Mouse (Mus musculus): Measurements from ENCODE around the gene Haspin. TPM values are rescaled to one million over a fixed set of nuclear protein-coding genes. Genes with fewer than 3 reads are reported as not detected.

The Haspin gene
- polyA plus RNA-seq, 1 experiment from 2014 or later: 24.5 TPM

DNA sequence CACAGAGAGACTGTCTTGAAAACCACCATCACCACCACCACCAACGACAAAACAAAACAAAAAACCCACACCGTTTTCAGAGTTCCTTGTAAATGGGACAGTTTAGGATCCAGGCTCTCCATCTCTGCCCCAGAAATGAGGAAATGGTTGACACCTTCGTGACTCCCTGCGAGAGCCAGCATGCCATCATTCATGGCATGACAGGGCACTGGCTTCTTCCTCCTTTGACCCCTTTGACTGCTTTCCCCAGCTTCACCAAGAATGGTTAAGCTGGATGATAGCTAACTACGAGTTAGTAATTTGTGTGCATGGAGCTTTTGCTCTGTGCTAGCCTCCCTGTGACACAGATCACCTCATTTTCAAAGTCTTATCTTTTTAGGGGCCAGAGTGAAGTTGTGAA is 24.2 kb upstream of the Haspin start:
- Histone ChIP-seq H3K36me3 (no peaks in the 10 kb centered on the region), H3K4me3 (no peak overlapping the region), H3K4me1 (peaks cover 14% of the 10 kb centered on the region), H3K27ac (replicated peaks) (no peak overlapping the region), H3K27me3 (ENCODE audit: low read depth, poor library complexity, severe bottlenecking) (peaks cover 42% of the 10 kb centered on the region), H3K9me3 (replicated peaks) (no peaks in the 10 kb centered on the region)
- DNase-seq (ENCODE audit: low spot score): no peak
- 89% methylated on average over 5 of the region's 5 CpGs for WGBS

DNA sequence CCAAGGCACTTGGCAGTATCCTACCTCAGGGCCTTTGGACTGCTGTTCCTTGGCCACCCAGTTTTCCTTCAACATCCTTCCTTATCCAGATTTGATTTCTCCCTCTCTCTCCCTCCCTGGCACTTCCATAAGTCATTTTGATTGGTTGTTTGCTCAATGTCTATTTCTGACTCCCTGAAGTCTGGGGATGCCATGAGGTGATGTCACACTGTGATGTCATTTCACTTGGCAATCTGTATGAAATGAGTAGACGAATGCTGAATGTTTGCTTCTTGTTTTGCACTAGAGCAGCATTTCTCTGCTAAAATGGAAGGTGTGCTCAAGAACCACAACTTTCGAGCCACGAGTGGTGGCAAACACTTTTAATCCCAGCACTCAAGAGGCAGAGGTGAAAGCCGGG is 23.5 kb upstream of the Haspin start:
- Histone ChIP-seq H3K4me1 (peaks cover 14% of the 10 kb centered on the region), H3K36me3 (no peaks in the 10 kb centered on the region), H3K9me3 (replicated peaks) (no peaks in the 10 kb centered on the region), H3K27me3 (ENCODE audit: low read depth, poor library complexity, severe bottlenecking) (peaks cover 42% of the 10 kb centered on the region), H3K4me3 (no peak overlapping the region), H3K27ac (replicated peaks) (no peak overlapping the region)
- WGBS: 91% methylated on average over 4 of the region's 4 CpGs
- no peak for DNase-seq (ENCODE audit: low spot score)

DNA sequence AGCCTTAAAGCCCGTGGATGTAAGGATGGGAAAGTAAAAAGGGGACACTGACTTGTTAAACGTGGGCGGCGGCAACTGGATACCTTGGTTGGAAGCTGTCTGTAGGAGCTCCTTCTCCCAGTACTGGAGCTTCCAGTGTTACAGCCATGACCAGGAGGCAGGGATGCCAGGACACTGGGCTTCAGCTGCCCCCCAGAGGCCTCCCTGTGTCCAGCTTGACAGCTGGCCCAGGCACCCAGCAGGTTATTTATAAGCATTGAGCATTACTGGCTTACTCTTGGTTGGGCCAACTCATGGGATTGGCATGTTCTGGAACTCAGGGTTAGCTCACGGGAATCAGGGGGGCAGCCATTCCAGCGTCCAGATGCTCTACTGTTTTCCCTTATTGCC is 22.7 kb upstream of the Haspin start:
- no peak for DNase-seq (ENCODE audit: low spot score)
- Histone ChIP-seq H3K27ac (replicated peaks) (no peak overlapping the region), H3K4me1 (peaks cover 14% of the 10 kb centered on the region), H3K4me3 (peak overlapping the region; percentile 57), H3K27me3 (ENCODE audit: low read depth, poor library complexity, severe bottlenecking) (peaks cover 42% of the 10 kb centered on the region), H3K36me3 (no peaks in the 10 kb centered on the region), H3K9me3 (replicated peaks) (no peaks in the 10 kb centered on the region)
- WGBS: 32% methylated on average over 6 of the region's 6 CpGs

DNA sequence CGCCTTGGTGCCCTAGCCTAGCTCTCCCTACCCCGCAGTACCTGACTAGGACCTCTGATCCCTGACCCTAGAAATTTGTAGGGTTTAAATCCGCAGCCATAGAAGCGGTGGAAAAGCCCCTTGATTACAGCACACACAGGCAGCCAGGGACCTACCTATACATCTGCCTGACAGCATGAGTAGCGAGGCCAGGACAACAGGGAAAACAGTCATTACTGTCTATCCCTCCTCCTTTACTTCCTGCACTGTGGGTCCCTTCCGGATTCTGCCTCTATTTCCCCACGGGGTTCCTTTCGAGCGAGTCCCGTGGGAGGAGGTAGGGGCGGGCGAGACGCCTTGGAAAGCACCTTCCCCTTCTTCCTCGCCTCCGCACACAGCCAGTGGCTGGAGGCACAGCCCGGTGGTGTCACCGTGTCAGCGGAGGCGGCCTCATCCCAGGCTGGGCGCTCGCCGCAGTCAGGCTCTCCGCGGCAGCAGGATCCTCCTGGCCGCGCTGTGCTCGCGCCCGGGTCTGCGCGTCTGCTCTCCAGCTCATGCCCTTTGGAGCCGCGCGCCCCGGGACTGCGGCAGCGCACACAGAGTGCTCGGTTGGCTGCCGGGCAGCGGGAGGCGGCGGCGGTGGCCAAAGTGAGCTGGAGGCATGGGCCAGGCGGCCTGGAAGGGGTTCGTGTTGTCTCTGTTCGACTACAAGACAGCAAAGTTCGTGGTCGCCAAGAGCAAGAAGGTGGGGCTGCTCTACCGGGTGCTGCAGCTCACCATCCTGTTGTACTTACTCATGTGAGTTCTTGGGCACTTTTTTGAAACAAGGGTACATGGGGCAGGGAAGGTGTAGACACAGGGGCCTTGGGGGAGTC is 22.1 kb upstream of the Haspin start, which contains the start of gene P2rx5:
P2rx5 (plus strand) TSS at position 465 of the 854 bp plus-strand sequence.
- peak; percentile 44 for DNase-seq (ENCODE audit: low spot score)
- peaks cover 42% of the 10 kb centered on the region for H3K27me3 ChIP-seq (ENCODE audit: low read depth, poor library complexity, severe bottlenecking)
- WGBS: 3% methylated on average over 49 of the region's 49 CpGs
- peak within 1 kb of the TSS; percentile 57 for H3K4me3 ChIP-seq
- H3K4me1 ChIP-seq: peaks cover 14% of the 10 kb centered on the region
- H3K36me3 ChIP-seq: no peaks in the 10 kb centered on the region
- no peaks in the 10 kb centered on the region for H3K9me3 ChIP-seq (replicated peaks)
- H3K27ac ChIP-seq (replicated peaks): no peak within 1 kb of the TSS

- Histone ChIP-seq H3K36me3 (no peaks in the 10 kb centered on the region), H3K27me3 (ENCODE audit: low read depth, poor library complexity, severe bottlenecking) (peaks cover 20% of the 10 kb centered on the region), H3K4me3 (no peak overlapping the region), H3K9me3 (replicated peaks) (no peaks in the 10 kb centered on the region), H3K27ac (replicated peaks) (no peak overlapping the region), H3K4me1 (peaks cover 5% of the 10 kb centered on the region)
- WGBS: 82% methylated on average over 6 of the region's 6 CpGs
- no peak for DNase-seq (ENCODE audit: low spot score)
These were observed 17.0 kb upstream of the Haspin start for GRCm38 (mm10) chr11:73155071-73155470.

DNA sequence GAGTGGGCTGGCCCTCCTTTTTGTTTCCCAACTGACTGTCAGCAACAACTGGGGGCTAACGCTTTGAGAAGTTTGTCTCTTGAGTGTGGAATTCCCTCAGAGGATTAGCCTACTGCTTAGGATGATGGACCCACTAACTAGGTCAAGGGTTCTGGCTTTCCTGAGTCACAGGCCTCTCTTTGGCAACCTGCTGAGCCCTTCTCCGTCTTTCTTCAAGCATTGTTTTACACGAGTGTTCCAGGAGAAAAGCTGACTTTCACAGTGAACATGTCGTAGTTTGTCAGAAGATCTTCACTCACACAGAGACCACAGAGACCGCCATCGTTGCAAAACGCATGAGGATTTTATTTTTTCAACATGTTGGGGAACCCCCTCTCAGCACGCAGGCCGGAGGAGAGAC is 10.1 kb upstream of the Haspin start:
- H3K9me3 ChIP-seq (replicated peaks): no peaks in the 10 kb centered on the region

GRCm38 (mm10) chr11:73146975-73147365 is 8.9 kb upstream of the Haspin start:
- WGBS: 54% methylated on average over 7 of the region's 7 CpGs
- 0 out of 2 replicates have a peak overlapping the region, but pooled peaks have one; percentile 13 for H3K27ac ChIP-seq (replicated peaks)
- no peaks in the 10 kb centered on the region for H3K27me3 ChIP-seq (ENCODE audit: low read depth, poor library complexity, severe bottlenecking)
- H3K9me3 ChIP-seq (replicated peaks): no peaks in the 10 kb centered on the region
- DNase-seq (ENCODE audit: low spot score): no peak
- H3K36me3 ChIP-seq: no peaks in the 10 kb centered on the region
- H3K4me3 ChIP-seq: no peak overlapping the region
- peaks cover 12% of the 10 kb centered on the region for H3K4me1 ChIP-seq

More for the DNA sequence above, 10.1 kb upstream of the Haspin start:
- no peak for DNase-seq (ENCODE audit: low spot score)
- H3K4me1 ChIP-seq: peaks cover 12% of the 10 kb centered on the region
- H3K4me3 ChIP-seq: no peak overlapping the region
- no peaks in the 10 kb centered on the region for H3K36me3 ChIP-seq
- no peak overlapping the region for H3K27ac ChIP-seq (replicated peaks)
- 79% methylated on average over 9 of the region's 9 CpGs for WGBS
- no peaks in the 10 kb centered on the region for H3K27me3 ChIP-seq (ENCODE audit: low read depth, poor library complexity, severe bottlenecking)

DNA sequence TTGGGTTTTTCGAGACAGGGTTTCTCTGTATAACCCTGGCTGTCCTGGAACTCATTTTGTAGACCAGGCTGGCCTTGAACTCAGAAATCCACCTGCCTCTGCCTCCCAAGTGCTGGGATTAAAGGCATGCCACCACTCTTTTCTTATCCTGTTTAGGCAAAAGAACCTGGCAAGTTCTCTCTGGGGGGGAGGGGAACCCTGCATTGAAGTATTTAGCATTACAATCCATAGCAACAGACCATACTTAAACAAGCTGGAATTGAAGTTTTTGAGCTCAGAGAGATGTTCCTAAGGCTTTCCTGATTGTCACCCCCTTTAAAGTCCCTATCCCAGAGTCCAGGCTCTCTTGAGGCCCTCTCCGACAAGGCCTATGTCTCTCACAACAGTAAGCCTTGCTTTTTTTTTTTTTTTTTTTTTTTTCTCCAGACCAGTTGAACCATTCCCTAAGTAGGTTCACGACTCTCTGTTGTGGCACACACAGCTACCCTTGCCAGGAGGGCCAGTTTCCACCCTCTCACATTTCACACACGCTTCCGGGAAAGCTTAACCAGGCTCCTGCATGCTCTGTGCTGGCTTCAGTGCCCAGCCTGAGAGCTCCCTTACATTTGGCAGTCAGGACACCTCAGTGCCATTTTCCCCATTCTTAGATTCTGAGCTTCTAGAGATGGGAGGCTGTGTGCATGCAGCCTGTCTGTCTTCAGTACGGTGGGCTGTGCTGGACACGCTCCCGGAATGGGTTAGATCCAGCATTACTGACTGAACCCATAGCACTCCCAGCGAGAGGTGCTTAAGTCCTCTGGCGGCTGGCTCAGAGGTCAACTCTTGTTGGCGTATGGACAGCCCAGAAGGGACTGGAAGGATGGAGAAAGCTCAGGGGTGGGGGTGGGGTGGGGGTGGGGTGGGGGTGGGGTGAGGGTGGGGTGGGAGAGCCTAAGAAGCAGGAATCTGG is 8.2 kb upstream of the Haspin start:
- Histone ChIP-seq H3K4me1 (peaks cover 12% of the 10 kb centered on the region), H3K9me3 (replicated peaks) (no peaks in the 10 kb centered on the region), H3K4me3 (no peak overlapping the region), H3K27ac (replicated peaks) (0 out of 2 replicates have a peak overlapping the region, but pooled peaks have one; percentile 13), H3K36me3 (no peaks in the 10 kb centered on the region), H3K27me3 (ENCODE audit: low read depth, poor library complexity, severe bottlenecking) (no peaks in the 10 kb centered on the region)
- no peak for DNase-seq (ENCODE audit: low spot score)
- WGBS: 57% methylated on average over 11 of the region's 11 CpGs

DNA sequence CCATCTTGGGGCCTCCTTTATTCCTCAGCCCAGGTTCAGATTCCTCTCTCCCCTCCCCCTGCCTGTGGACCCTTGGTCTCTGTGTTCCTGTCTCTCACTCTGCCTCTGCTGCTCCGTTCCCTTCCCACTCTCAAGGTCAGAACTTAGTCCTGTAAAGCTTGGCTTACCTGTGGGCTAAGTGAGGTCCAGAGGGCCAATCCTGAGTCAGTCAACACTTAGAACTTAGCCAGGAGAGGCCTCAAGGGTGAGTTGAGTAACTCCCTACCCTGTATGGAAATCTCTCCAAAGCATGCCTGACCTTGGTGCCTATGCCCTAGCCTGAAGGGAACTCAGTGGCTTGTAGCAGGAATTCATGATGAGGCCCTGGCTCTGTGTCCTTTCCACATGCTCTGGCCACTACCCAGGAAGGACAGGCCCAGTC is 6.2 kb upstream of the Haspin start:
- no peaks in the 10 kb centered on the region for H3K36me3 ChIP-seq
- 90% methylated on average over 1 of the region's 1 CpGs for WGBS
- no peak overlapping the region for H3K27ac ChIP-seq (replicated peaks)
- peaks cover 12% of the 10 kb centered on the region for H3K4me1 ChIP-seq
- no peak for DNase-seq (ENCODE audit: low spot score)
- H3K9me3 ChIP-seq (replicated peaks): no peaks in the 10 kb centered on the region
- H3K27me3 ChIP-seq (ENCODE audit: low read depth, poor library complexity, severe bottlenecking): no peaks in the 10 kb centered on the region
- H3K4me3 ChIP-seq: no peak overlapping the region

DNA sequence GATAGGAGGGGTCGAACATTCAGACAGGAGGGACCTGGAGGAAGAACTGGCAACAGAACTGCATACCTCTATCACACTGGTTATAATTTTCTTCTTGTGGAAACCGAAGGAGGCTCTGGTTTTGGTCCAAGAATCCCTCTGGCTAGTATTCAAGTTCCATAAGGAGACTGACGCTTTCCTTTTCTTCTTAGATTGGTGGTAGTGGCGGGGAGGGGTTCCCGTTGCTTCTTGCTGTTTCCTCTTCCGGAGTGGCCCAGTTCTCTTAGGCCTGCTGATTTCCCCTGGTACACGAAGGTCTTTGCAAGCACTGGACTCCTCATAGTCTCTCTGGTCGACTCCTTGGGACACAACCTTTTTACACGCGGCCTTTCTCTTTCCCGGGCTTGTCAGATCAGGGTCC is 978 bp downstream of the Haspin start:
- H3K4me3 ChIP-seq: peak overlapping the region; percentile 91
- peak overlapping the region; percentile 93 for H3K27ac ChIP-seq (replicated peaks)
- DNase-seq (ENCODE audit: low spot score): no peak
- peaks cover 45% of the 10 kb centered on the region for H3K36me3 ChIP-seq
- WGBS: 62% methylated on average over 11 of the region's 11 CpGs
- peaks cover 42% of the 10 kb centered on the region for H3K4me1 ChIP-seq
- peaks cover 38% of the 10 kb centered on the region for H3K9me3 ChIP-seq (replicated peaks)
- no peaks in the 10 kb centered on the region for H3K27me3 ChIP-seq (ENCODE audit: low read depth, poor library complexity, severe bottlenecking)

GRCm38 (mm10) chr11:73136587-73136986 is 1.5 kb downstream of the Haspin start:
- H3K4me3 ChIP-seq: peak overlapping the region; percentile 91

DNA sequence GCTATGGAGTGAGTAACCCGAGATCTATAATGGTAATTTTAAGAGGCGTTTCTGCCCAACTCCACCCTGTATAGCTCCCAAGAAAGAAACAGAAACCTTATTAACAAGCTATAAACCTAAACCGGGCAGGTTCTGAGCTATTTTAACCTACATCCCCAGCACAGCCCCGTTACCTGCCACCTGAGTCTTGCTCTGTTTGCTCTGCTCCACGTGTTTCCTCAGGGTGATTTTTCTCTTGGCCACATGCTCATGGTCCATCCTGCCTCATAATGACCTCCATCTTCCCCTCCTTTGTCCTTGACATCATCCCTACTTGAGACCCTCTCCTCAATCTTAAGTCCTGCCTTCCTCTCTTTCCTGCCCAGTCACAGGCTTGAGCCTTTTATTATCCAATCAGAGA is 3.9 kb downstream of the Haspin start:
- H3K27me3 ChIP-seq (ENCODE audit: low read depth, poor library complexity, severe bottlenecking): no peaks in the 10 kb centered on the region
- H3K27ac ChIP-seq (replicated peaks): no peak overlapping the region
- peaks cover 74% of the 10 kb centered on the region for H3K36me3 ChIP-seq
- no peak for DNase-seq (ENCODE audit: low spot score)
- 93% methylated on average over 5 of the region's 5 CpGs for WGBS
- H3K4me1 ChIP-seq: peaks cover 42% of the 10 kb centered on the region
- H3K9me3 ChIP-seq (replicated peaks): peaks cover 40% of the 10 kb centered on the region
- peak overlapping the region; percentile 31; the same call in 1 of the 2 replicates for H3K4me3 ChIP-seq

More at GRCm38 (mm10) chr11:73136587-73136986, 1.5 kb downstream of the Haspin start:
- H3K27me3 ChIP-seq (ENCODE audit: low read depth, poor library complexity, severe bottlenecking): no peaks in the 10 kb centered on the region
- no peak for DNase-seq (ENCODE audit: low spot score)
- H3K4me1 ChIP-seq: peaks cover 42% of the 10 kb centered on the region
- no peak overlapping the region for H3K27ac ChIP-seq (replicated peaks)
- WGBS: 92% methylated on average over 6 of the region's 6 CpGs
- H3K36me3 ChIP-seq: peaks cover 51% of the 10 kb centered on the region
- peaks cover 40% of the 10 kb centered on the region for H3K9me3 ChIP-seq (replicated peaks)

Data from midbrain, embryonic 10.5 days (tissue).